Mouse (Mus musculus) R1 (cell line): ENCODE data around the gene Pam16.
A peak's percentile ranks its signal among the peaks of the same experiment; 100 is the strongest.

Experiments used
- DNase-seq: peaks from one replicate; pipeline ENCODE4 v3.0.0-alpha.2; 2018; ENCODE audit warnings: low read depth, low spot score

Gene Pam16

GRCm38 (mm10) chr16:4646831-4647230 lies 22.0 kb upstream of the Pam16 start:
- no peak for DNase-seq

DNA sequence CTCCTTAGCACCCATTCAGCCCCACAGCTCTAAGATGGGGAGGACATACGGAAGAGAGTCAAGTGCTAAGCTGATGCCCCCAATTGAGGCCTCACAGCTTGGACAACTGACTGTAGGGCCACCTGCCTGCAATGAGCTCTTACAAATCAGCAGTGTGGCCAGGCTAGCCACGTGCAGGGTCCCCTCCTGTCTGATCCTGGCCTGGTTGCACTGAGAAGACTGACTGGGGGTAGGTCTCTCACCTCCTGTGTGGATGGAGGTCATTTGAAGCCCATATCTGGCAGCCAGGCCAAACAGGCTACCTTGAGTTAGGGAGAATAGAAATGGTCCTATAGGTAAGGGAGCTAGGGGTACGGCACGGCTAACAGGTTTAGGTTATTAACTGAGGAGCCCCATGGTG lies 21.1 kb upstream of the Pam16 start:
- DNase-seq = no peak

- no peak for DNase-seq
These were observed 19.1 kb upstream of the Pam16 start for GRCm38 (mm10) chr16:4643670-4644419.

- DNase-seq = no peak
These were observed 18.1 kb upstream of the Pam16 start for GRCm38 (mm10) chr16:4642937-4643336.

GRCm38 (mm10) chr16:4642190-4642589 lies 17.4 kb upstream of the Pam16 start:
- peak; percentile 81 for DNase-seq

DNA sequence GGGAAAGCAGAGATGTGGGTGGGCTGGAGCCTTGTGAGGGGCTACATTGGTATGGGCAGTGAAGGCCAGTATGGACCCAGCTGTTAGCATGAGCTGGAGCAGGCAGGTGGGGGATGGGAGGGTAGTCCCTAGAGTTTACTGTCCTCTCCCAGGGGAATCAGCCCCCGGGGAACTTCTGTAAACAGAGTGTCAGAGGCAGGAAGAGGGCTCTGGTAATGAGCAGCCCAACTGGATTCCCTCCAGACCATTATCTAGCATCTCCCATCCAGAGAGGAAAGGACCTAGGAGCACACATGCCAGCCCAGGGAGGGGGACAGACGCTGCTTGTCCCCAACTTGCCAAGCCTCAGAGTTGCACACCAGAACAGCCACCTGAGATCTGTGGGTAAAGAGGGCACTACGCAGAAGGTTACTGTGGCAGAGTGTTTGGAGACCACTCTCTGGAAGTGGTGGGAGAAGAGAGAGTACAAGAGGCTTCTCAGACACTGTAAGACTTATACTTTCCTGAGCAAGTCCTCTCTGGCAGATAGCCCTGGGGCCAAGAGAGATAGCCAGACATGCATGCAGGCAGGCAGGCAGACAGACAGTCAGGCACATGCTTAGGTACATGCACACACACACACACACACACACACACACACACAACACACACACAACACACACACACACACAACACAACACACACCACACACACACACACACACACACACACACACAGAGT lies 16.5 kb upstream of the Pam16 start:
- no peak for DNase-seq

DNA sequence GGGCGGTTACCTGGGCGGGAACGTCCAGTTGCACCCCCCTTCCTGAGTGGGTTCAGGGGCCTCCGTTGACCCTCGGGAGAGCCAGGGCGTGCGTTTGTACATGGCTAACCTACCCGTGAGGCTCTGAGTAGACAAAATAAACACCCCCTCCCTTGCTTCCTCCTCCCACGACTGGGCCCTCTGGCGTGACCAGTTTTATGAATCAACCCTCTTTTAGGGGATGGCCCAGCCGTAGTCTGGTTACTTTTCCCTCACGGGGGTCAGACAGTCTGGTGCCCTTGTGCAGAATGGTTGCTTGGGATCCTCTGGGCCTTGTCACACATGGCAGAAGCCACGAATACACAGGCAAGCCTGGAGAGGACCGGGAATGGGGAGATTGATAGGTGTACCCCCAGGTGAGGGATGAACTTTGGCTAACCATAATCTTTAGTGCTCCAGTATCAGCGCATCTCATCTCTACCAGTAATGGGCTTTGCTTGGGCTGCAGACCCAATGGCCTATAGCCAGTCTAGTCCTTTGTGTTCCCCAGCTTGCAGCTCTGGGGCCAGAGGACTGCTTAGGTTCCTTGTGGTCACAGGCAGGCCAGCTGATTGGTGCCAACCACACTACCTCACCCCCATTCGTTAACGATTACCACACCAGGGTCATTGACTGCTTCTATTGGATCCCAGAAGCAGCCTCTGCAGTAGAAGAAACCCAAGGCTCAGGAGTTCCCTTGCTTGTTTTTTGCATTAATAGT lies 15.6 kb upstream of the Pam16 start:
- DNase-seq = no peak

GRCm38 (mm10) chr16:4639831-4640237 lies 15.0 kb upstream of the Pam16 start, which contains the start of the genes Vasn and Dnaja3:
TSS of gene Vasn (plus strand) at chr16:4639941.
TSS of gene Dnaja3 (plus strand) at chr16:4639989.
- DNase-seq = peak; percentile 95

DNA sequence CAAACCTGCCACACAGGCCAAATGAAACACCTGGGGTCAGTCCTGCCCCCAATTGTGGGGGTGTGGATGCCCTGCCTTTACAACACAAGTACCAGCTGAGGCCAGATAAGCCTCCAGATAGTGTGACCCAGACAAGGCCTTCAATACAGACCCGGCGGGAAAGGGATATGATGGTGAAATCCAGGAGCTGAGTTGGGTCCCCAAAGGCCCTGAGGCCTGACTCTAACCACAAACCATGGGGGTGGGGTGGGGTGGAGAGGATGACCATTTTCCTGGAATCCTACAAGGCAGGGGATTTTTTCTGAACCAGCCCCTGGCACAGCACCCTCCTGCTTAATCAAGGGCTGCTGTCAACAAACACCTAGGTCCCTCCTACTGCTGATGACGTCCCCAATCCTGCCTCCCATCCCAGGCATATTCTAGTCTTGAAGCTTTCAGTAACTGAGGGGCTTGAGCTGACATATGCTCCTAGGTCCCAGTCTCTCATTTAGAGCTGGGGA lies 14.2 kb upstream of the Pam16 start:
- no peak for DNase-seq

- DNase-seq = no peak
These were observed 11.0 kb upstream of the Pam16 start for GRCm38 (mm10) chr16:4635760-4636159.

DNA sequence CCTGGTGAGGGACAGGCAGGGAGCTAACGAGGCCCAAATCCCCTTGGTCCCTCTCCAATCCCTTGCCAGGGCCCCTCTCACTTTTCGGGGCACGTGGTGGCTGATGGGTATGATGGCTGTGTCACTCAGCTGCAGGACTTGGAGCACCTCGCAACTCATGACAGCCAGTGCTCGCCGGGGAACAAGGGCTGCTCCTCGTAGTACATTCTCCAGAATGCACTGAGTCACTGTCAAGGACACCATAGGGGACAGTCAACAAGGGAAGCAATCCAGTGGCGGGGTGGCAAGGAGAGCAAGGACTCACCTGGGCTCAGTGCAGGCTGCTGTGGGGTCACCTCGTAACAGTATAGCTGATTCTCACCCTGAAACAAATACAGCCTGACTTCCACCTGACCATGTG lies 9.9 kb upstream of the Pam16 start:
- no peak for DNase-seq

GRCm38 (mm10) chr16:4633661-4634060 lies 8.9 kb upstream of the Pam16 start:
- no peak for DNase-seq

DNA sequence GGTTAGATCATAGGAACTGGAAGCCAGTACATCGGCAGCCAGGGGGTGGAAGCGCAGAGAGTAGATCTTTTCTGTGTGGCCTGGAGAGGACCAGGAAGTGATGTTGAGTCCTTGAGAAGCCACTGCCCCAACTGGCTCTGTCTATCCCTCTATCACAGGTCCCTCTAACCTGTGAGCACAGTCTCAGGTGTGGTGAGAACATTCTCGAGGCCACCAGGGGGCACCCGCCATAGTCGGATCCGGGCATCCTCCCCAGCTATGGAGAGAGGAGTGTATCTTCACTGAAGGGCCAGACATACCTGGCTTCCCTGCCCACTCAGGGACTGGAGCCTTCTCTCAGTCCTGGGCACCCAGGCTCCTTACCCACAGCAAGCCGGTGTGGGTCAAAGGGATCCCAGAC lies 7.3 kb upstream of the Pam16 start:
- DNase-seq = peak; percentile 73

- peak; percentile 75 for DNase-seq
These were observed 5.2 kb upstream of the Pam16 start for GRCm38 (mm10) chr16:4629950-4630349.

- peak; percentile 70 for DNase-seq
These were observed 4.2 kb upstream of the Pam16 start for GRCm38 (mm10) chr16:4628898-4629419.

DNA sequence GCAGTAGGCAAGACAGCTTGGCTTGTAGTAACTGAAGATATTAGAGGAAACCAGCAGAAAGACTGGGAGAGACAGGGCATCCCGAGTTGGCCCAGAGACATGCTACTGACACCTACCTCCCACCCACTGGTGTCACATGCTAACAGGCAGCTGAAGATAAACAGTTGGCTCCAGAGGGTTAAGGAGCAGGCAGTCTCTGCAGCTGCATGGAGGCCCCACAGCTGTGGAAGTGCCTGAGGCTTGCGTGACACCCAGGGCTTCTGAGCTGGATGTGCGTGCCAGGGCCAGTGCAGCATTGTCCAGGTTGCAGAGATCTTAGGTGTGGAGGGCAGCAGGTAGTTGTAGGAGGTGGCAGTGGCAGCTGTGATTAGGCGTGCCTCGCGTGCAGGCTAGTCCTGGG lies 2.3 kb upstream of the Pam16 start:
- no peak for DNase-seq

DNA sequence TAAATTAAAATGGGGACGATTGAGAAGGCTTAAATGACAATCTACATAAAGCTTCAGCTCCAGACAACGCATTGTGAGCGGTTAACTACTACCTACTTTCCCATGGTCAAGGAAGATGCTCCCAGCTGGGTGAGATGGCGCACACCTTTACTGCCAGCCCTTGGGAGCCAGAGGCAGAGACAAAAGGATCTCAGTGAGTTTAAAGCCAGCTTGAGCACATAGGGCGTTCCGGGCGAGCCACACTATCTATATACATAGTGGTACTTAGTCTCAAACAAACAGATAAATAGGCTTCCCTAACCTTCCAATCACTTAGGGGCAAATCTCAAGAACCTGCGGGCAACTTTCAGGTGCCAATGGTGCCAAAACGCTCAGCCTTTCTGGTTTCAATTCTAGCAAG lies 714 bp downstream of the Pam16 start:
- peak; percentile 46 for DNase-seq

DNA sequence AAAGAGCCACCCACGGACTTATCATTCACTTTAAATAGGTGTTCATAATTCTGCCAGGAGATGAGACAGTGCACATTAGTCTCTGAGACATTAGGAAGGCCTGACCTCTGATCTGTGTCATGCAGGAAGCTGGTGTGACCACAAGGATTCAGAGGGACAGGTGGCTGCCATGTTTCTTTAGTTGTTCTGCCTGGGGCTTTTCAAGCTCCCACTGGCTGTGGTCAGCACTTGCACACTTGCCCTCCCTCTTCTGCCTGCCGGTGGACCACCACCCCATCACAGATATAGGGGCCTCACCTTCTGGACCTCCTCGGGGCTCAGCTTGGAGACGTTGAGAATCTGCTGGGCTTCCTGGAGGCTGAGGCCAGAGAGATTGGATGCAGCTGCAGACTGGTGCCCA lies 8.0 kb downstream of the Pam16 start:
- DNase-seq = no peak

DNA sequence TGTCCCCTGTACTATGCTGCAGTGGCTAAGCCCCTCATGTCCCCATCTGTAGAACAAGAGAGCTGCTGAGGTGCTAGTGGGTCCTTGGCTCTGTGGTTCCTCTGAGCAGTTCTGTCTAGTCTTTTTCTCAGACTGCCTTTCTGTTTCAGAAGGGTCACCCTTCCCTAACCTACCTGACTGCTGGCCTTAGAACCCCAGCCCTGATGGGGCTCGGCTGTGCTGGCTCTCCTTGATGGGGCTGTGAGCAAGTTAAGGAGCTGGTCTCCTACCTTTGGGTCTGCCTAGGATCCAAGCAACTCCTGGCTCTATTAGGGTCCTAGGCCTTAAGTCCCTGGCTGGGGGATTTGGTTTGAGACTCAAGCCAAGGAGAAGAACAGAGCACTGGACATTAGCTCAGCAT lies 9.5 kb downstream of the Pam16 start:
- DNase-seq = no peak

DNA sequence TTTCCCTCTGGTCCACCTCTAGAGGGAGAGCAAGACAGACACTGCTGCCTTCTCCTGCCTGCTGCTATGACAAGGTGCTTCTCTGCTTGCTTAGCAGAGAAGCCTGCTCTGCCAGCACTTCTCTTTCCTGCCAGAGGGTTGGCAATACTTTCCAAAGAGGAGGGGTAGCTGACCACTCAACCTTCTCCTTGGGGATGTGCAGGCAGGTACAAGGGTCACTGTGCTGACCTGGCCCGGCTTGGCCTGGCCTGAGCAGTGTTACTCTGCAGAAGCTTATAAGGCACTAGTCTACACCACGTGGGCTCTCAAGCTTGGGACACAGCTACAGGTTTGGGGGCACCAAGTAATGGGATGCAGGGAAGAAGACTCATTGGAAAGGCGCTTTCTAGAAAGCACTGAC lies 10.1 kb downstream of the Pam16 start:
- no peak for DNase-seq

- DNase-seq = no peak
These were observed 11.1 kb downstream of the Pam16 start for GRCm38 (mm10) chr16:4613736-4614135.

GRCm38 (mm10) chr16:4611676-4612075 lies 13.1 kb downstream of the Pam16 start:
- peak; percentile 69 for DNase-seq
